Mouse (Mus musculus) lung, adult 2 months (tissue): ENCODE data around the gene Ugt3a1.

ENCODE experiments used
- CTCF ChIP-seq: fragments of 200-500 bp; IDR thresholded peaks from 2 replicates; pipeline ENCODE4 v1.5.1; 2011; ENCODE audit warnings: mild to moderate bottlenecking, low read length, control low read depth; ENCODE audit not compliant: insufficient read depth
- POLR2A ChIP-seq: fragments of 200-500 bp; IDR thresholded peaks from 2 replicates; pipeline ENCODE4 v1.6.1; 2011; ENCODE audit warnings: low read depth, mild to moderate bottlenecking, control low read depth, low read length, borderline replicate concordance; ENCODE audit errors: extremely low read depth

DNA sequence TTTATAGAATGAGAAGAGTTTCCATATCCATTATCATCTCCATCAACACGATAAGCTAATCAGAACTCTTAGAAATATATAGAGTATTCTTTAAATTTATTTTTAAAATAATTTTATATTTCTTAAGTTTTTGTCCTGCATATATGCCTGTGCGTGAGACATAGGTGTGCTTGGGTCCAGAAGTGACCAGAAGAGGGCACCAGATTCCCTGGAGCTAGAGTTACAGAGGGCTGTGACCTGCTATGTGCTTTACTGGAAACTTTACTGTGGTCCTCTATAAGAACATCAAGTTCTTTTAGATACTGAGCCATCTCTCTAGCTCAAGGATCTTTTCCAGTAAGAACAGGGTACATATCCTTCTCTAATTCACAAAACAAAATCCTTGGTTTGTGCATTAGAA lies 86.1 kb downstream of the Ugt3a1 start:
- TF ChIP-seq POLR2A (no peak), CTCF (0 out of 2 replicates have a peak, but pooled peaks have one; percentile 11)
